ENCODE assay signal across 10 mouse cellular contexts in genomic region chr6:113658226-113658625, GRCm38 (mm10). TPM values are rescaled to one million over a fixed set of nuclear protein-coding genes. Genes with fewer than 3 reads are reported as not detected.
DNase-seq lines count a peak whose midpoint lies in the region; ATAC-seq and TF ChIP-seq lines count a peak whose summit lies in the region.
"Had no signal": no experiment of that assay in that cellular context is flagged by ENCODE, and none has a peak within 500 bp of the region (broad histone marks: within the 10 kb centered on the region; RNA-seq: fewer than 3 reads in every experiment).

No protein-coding gene starts in this region.

- peak; percentile 37; the same call in 1 of the 2 replicates for TF ChIP-seq POLR2A in heart, adult 2 months (IDR thresholded peaks at IDR 0.05; ENCODE audit: insufficient read depth, low read depth, low read length)

- H3K36me3 ChIP-seq in heart, adult 2 months (ENCODE audit: control insufficient read depth, insufficient read depth, low read length): no peaks in the 10 kb centered on the region; the same call in 1 of the 2 replicates
- H3K36me3 ChIP-seq in heart, embryonic 11.5 days (ENCODE audit: control insufficient read depth, insufficient read depth, low read length): no peaks in the 10 kb centered on the region
- no peaks in the 10 kb centered on the region for H3K36me3 ChIP-seq in kidney, embryonic 15.5 days

- ATAC-seq in heart, embryonic 11.5 days (replicated peaks; ENCODE audit: insufficient number of reproducible peaks, low FRiP score, low TSS enrichment): no peak
- no peak for ATAC-seq in kidney, embryonic 15.5 days (replicated peaks; ENCODE audit: low FRiP score)

- H3K79me2 ChIP-seq in heart, adult 2 months (replicated peaks; ENCODE audit: control insufficient read depth, insufficient read depth, low read length): no peaks in the 10 kb centered on the region

- no peak overlapping the region for H3K9ac ChIP-seq in heart, adult 2 months (ENCODE audit: low read depth, low read length)
- H3K9ac ChIP-seq in heart, embryonic 11.5 days (ENCODE audit: low read depth, low read length): no peak overlapping the region
- no peak overlapping the region for H3K9ac ChIP-seq in kidney, embryonic 15.5 days

- peak; percentile 88; the same call in 1 of the 2 replicates for TF ChIP-seq EP300 in heart, adult 2 months (IDR thresholded peaks at IDR 0.05; ENCODE audit: insufficient read depth, low read depth, low read length)

- DNase-seq in heart, adult 2 months: peak in 1 of 2 experiments; percentile 65
- DNase-seq in thymus, postnatal 0 days (ENCODE audit: low spot score): peak; percentile 21
- DNase-seq in thymus, postnatal 4 days: no peak
- DNase-seq in liver: no peak
- no peak for DNase-seq in layer of hippocampus, postnatal 10 days (ENCODE audit: low spot score in 2 of 2)
- no peak for DNase-seq in layer of hippocampus, adult 18-20 months (ENCODE audit: low spot score in 2 of 2)
- DNase-seq: adrenal gland, adult 2 months had no signal

- no peaks in the 10 kb centered on the region for H3K27me3 ChIP-seq in heart, adult 2 months (ENCODE audit: control insufficient read depth, insufficient read depth, low read length)
- H3K27me3 ChIP-seq in heart, embryonic 11.5 days (ENCODE audit: control insufficient read depth, insufficient read depth, low read length): no peaks in the 10 kb centered on the region
- no peaks in the 10 kb centered on the region for H3K27me3 ChIP-seq in kidney, embryonic 15.5 days

- H3K27ac ChIP-seq in heart, adult 2 months: peak overlapping the region; percentile 70
- H3K27ac ChIP-seq in heart, embryonic 11.5 days (ENCODE audit: low read depth, low read length): no peak overlapping the region
- H3K27ac ChIP-seq in kidney, embryonic 15.5 days: peak overlapping the region; percentile 72

- H3K9me3 ChIP-seq in heart, embryonic 11.5 days (replicated peaks; ENCODE audit: control insufficient read depth, low read length): no peaks in the 10 kb centered on the region
- no peaks in the 10 kb centered on the region for H3K9me3 ChIP-seq in kidney, embryonic 15.5 days (replicated peaks)

- peaks cover 33% of the 10 kb centered on the region for H3K4me1 ChIP-seq in heart, adult 2 months (ENCODE audit: control insufficient read depth, insufficient read depth, low read length)
- peaks cover 21% of the 10 kb centered on the region for H3K4me1 ChIP-seq in heart, embryonic 11.5 days (ENCODE audit: control insufficient read depth, insufficient read depth, low read length)
- H3K4me1 ChIP-seq in kidney, embryonic 15.5 days: peaks cover 57% of the 10 kb centered on the region

- WGBS in heart, adult 2 months: 29% methylated on average over 3 of the region's 3 CpGs
- WGBS in heart, embryonic 11.5 days (ENCODE audit: insufficient replicate concordance): 59% methylated on average over 3 of the region's 3 CpGs
- 58% methylated on average over 3 of the region's 3 CpGs for WGBS in kidney, embryonic 15.5 days

- no peak overlapping the region for H3K4me2 ChIP-seq in heart, embryonic 11.5 days
- H3K4me2 ChIP-seq in kidney, embryonic 15.5 days: no peak overlapping the region

- TF ChIP-seq CTCF in heart, adult 2 months (IDR thresholded peaks at IDR 0.05): no peak

- no peak overlapping the region for H3K4me3 ChIP-seq in heart, adult 2 months
- no peak overlapping the region for H3K4me3 ChIP-seq in heart, embryonic 11.5 days (ENCODE audit: low read depth, low read length)
- no peak overlapping the region for H3K4me3 ChIP-seq in kidney, embryonic 15.5 days (replicated peaks)

- intact Hi-C loops in heart, adult 2 months (cut with DNase I): loop anchor here (2.0 kb wide), 1 partner anchor 19 kb away; the partner anchor contains the start of gene Irak2

RNA-seq across cellular contexts. Expression of gene Irak2, which starts 20.0 kb away (rescaled TPM):
- 10 to 100 TPM; 10.4 to 13.6 TPM for total RNA-seq in heart, adult 2 months (2021)
- polyA plus RNA-seq in heart, adult 2 months (2012; rRNA removed): 12.5 and 12.9 TPM in 2 replicates
- 6.7 and 7.2 TPM in 2 replicates for polyA plus RNA-seq in heart, embryonic 11.5 days (2014; fragmentation: Nextera tagmentation; extraction: Ambion mirVana)
- polyA plus RNA-seq in thymus, postnatal 0 days (2015; fragmentation: Nextera tagmentation; extraction: Ambion mirVana): 2.2 and 2.7 TPM in 2 replicates
- polyA plus RNA-seq in kidney, embryonic 15.5 days (2015; fragmentation: Nextera tagmentation; extraction: Ambion mirVana): 5.2 and 5.3 TPM in 2 replicates
- 10 to 100 TPM; 15.0 TPM for total RNA-seq in layer of hippocampus, postnatal 10 days (2021)
- total RNA-seq in layer of hippocampus, adult 18-20 months (2021): 10 to 100 TPM; 21.1 to 27.2 TPM

RNA-seq across cellular contexts. Expression of gene Vhl, which starts 34.5 kb away (rescaled TPM):
- total RNA-seq in heart, adult 2 months (2021): 1 to 10 TPM; 8.3 to 8.6 TPM
- 11.2 and 12.0 TPM in 2 replicates for polyA plus RNA-seq in heart, adult 2 months (2012; rRNA removed)
- 31.2 and 40.9 TPM in 2 replicates for polyA plus RNA-seq in heart, embryonic 11.5 days (2014; fragmentation: Nextera tagmentation; extraction: Ambion mirVana)
- polyA plus RNA-seq in thymus, postnatal 0 days (2015; fragmentation: Nextera tagmentation; extraction: Ambion mirVana): 30.7 and 33.1 TPM in 2 replicates
- polyA plus RNA-seq in kidney, embryonic 15.5 days (2015; fragmentation: Nextera tagmentation; extraction: Ambion mirVana): 36.1 and 39.3 TPM in 2 replicates
- 10 to 100 TPM; 65.8 to 70.5 TPM for total RNA-seq in layer of hippocampus, postnatal 10 days (2021)
- 10 to 100 TPM; 44.3 to 48.5 TPM for total RNA-seq in layer of hippocampus, adult 18-20 months (2021)

RNA-seq across cellular contexts. Expression of gene Tatdn2, which starts 38.6 kb away (rescaled TPM):
- 10 to 100 TPM; 66.7 to 71.9 TPM for total RNA-seq in heart, adult 2 months (2021)
- 17.3 and 36.1 TPM in 2 replicates for polyA plus RNA-seq in heart, adult 2 months (2012; rRNA removed)
- 0.93 and 1.1 TPM in 2 replicates for polyA plus RNA-seq in heart, embryonic 11.5 days (2014; fragmentation: Nextera tagmentation; extraction: Ambion mirVana)
- polyA plus RNA-seq in thymus, postnatal 0 days (2015; fragmentation: Nextera tagmentation; extraction: Ambion mirVana): 1.5 and 1.7 TPM in 2 replicates
- 0.49 and 0.77 TPM in 2 replicates for polyA plus RNA-seq in kidney, embryonic 15.5 days (2015; fragmentation: Nextera tagmentation; extraction: Ambion mirVana)
- total RNA-seq in layer of hippocampus, postnatal 10 days (2021): 10 to 100 TPM; 59.7 to 74.3 TPM
- 10 to 100 TPM; 54.4 to 60.9 TPM for total RNA-seq in layer of hippocampus, adult 18-20 months (2021)

RNA-seq across cellular contexts. Expression of gene Brk1, which starts 53.7 kb away (rescaled TPM):
- 10 to 100 TPM; 60.4 to 70.2 TPM for total RNA-seq in heart, adult 2 months (2021)
- 128 and 199 TPM in 2 replicates for polyA plus RNA-seq in heart, adult 2 months (2012; rRNA removed)
- polyA plus RNA-seq in heart, embryonic 11.5 days (2014; fragmentation: Nextera tagmentation; extraction: Ambion mirVana): 186 and 188 TPM in 2 replicates
- polyA plus RNA-seq in thymus, postnatal 0 days (2015; fragmentation: Nextera tagmentation; extraction: Ambion mirVana): 267 and 274 TPM in 2 replicates
- polyA plus RNA-seq in kidney, embryonic 15.5 days (2015; fragmentation: Nextera tagmentation; extraction: Ambion mirVana): 206 and 211 TPM in 2 replicates
- 100 to 1,000 TPM; 221 TPM for total RNA-seq in layer of hippocampus, postnatal 10 days (2021)
- 100 to 1,000 TPM; 221 to 222 TPM for total RNA-seq in layer of hippocampus, adult 18-20 months (2021)

RNA-seq across cellular contexts. Expression of gene Fancd2os, which starts 57.7 kb away (rescaled TPM):
- total RNA-seq in heart, adult 2 months (2021): not detected
- not detected in 2 replicates for polyA plus RNA-seq in heart, adult 2 months (2012; rRNA removed)
- 0.41 and 0.57 TPM in 2 replicates for polyA plus RNA-seq in heart, embryonic 11.5 days (2014; fragmentation: Nextera tagmentation; extraction: Ambion mirVana)
- polyA plus RNA-seq in thymus, postnatal 0 days (2015; fragmentation: Nextera tagmentation; extraction: Ambion mirVana): 0.25 TPM in 1 of 2 replicates, not detected in the other
- 0.84 and 0.87 TPM in 2 replicates for polyA plus RNA-seq in kidney, embryonic 15.5 days (2015; fragmentation: Nextera tagmentation; extraction: Ambion mirVana)
- total RNA-seq in layer of hippocampus, postnatal 10 days (2021): under 1 TPM in 1 of 2 experiments, not detected in 1; 0.49 TPM
- under 1 TPM; 0.27 to 0.41 TPM for total RNA-seq in layer of hippocampus, adult 18-20 months (2021)
- total RNA-seq: midbrain, postnatal 0 days had no signal
